Mouse (Mus musculus): ENCODE results near the gene Eif1. TPM values are rescaled to one million over a fixed set of nuclear protein-coding genes. Genes with fewer than 3 reads are reported as not detected.
A peak's percentile ranks its signal among the peaks of the same experiment; 100 is the strongest.
"Not testable (repeated sequence)": the region's sequence is repeated elsewhere in the genome, so short reads cannot be mapped to it uniquely, and the experiment has no call there.

Gene Eif1
- total and polyA plus RNA-seq, 2 experiments from 2014 or later: 76.5 to 1,318 TPM

DNA sequence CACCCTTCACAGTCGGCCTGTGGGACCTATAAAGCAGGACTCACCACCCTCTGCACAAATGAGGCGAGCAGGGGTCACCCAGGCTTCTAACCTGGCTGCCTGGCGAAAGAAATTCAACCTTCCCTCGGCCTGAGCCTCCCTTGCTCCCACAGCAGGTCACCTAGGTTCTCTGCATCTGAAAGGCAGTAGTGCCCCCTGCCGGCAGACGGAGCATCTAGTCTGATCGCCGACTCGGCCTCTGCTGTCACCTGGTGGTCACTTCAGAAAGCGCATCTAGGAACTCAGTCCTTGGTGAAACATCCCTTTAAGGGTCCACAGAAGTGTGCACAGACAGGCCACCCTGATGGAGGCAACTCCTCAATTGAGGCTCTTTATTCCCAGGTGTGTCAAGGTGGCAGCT is 24.4 kb upstream of the Eif1 start:
- TF ChIP-seq CTCF (IDR thresholded peaks at IDR 0.05; ENCODE audit: low read depth): peak; percentile 100
- H3K27me3 ChIP-seq (ENCODE audit: insufficient read depth, low read length): no peaks in the 10 kb centered on the region
- no peak overlapping the region for H3K4me3 ChIP-seq (ENCODE audit: low read length)
- no peak overlapping the region for H3K9ac ChIP-seq (replicated peaks; ENCODE audit: low read length)
- DNase-seq (ENCODE audit: low spot score) (peak; percentile 94), ATAC-seq (peak; percentile 33; the same call in 1 of the 2 replicates)
- no peaks in the 10 kb centered on the region for H3K9me3 ChIP-seq (ENCODE audit: low read length)
- no peaks in the 10 kb centered on the region for H3K4me1 ChIP-seq (ENCODE audit: insufficient read depth, low read length)
- 0 out of 2 replicates have a peak overlapping the region, but pooled peaks have one; percentile 25 for H3K4me2 ChIP-seq (ENCODE audit: low read depth, low read length)
- no peak overlapping the region for H3K27ac ChIP-seq
- no peaks in the 10 kb centered on the region for H3K36me3 ChIP-seq (ENCODE audit: insufficient read depth, low read length)
- 6% methylated on average over 10 of the region's 10 CpGs for WGBS

DNA sequence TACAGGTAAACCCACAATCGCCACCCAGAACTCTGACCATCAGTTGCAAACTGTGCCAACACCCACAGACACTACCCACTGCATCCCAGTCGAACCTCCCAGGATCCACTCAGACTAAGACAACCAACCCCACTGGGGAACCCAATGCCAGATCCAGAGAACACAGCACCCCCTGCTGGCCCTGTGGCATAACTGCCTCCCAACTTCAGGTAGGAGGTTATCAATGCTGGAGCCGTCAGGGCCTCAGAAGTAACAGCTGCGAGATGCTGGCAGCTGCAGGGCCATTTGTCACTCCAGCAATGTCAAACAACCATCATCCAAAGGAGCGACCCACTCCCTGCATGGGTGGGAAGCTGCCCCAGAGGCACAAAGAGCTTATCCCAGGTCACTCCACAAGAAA is 21.9 kb upstream of the Eif1 start:
- Histone ChIP-seq H3K27me3 (ENCODE audit: insufficient read depth, low read length) (no peaks in the 10 kb centered on the region), H3K4me2 (ENCODE audit: low read depth, low read length) (peak overlapping the region; percentile 45), H3K9me3 (ENCODE audit: low read length) (no peaks in the 10 kb centered on the region), H3K27ac (no peak overlapping the region), H3K4me3 (ENCODE audit: low read length) (no peak overlapping the region), H3K4me1 (ENCODE audit: insufficient read depth, low read length) (no peaks in the 10 kb centered on the region), H3K36me3 (ENCODE audit: insufficient read depth, low read length) (no peaks in the 10 kb centered on the region), H3K9ac (replicated peaks; ENCODE audit: low read length) (no peak overlapping the region)
- WGBS: 35% methylated on average over 5 of the region's 5 CpGs
- peak; percentile 23 for DNase-seq (ENCODE audit: low spot score)
- peak; percentile 65 for TF ChIP-seq CTCF (IDR thresholded peaks at IDR 0.05; ENCODE audit: low read depth)
- peak; percentile 9; the same call in 1 of the 2 replicates for ATAC-seq

DNA sequence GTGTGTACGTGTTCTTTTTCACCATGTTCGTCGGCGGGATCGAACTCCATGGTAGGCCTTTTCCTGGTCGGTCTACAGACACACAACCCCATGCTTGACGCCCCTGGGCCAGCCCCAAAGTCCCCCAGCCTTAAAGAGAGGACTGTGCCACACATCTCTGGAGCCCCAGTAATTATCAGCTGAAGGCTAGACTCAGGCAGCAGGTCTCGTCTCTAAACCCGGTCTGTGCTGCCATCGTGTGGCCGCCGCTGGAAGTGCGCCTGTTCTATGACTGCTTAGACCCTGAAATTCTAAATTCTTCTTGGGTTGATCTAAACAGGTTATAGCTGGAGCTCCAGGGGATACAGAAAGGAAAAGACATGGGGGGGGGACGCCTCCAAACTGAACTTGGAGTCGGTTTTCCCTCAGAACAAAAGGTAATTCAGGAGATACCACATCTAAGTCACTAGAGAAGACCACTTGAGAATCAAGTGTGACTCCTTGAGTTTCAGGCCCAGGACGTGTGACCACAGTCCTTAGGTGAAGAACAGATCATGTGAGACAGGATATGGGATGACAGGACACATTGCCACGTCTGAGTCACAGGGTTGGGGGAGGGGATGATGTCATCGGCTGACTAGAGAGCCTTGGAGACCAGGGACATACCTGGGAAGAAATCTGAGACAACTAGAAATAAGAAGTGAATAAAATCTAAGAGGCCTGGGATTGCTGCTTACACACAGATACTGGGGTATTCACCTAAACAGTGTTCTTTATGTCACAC is 21.2 kb upstream of the Eif1 start:
- ATAC-seq (peak; percentile 57), DNase-seq (ENCODE audit: low spot score) (peak; percentile 73)
- Histone ChIP-seq H3K4me2 (ENCODE audit: low read depth, low read length) (peak overlapping the region; percentile 45), H3K4me1 (ENCODE audit: insufficient read depth, low read length) (no peaks in the 10 kb centered on the region), H3K4me3 (ENCODE audit: low read length) (no peak overlapping the region), H3K27ac (no peak overlapping the region), H3K27me3 (ENCODE audit: insufficient read depth, low read length) (no peaks in the 10 kb centered on the region), H3K36me3 (ENCODE audit: insufficient read depth, low read length) (no peaks in the 10 kb centered on the region), H3K9ac (replicated peaks; ENCODE audit: low read length) (no peak overlapping the region), H3K9me3 (ENCODE audit: low read length) (no peaks in the 10 kb centered on the region)
- WGBS: 23% methylated on average over 18 of the region's 18 CpGs
- TF ChIP-seq CTCF (IDR thresholded peaks at IDR 0.05; ENCODE audit: low read depth): peak; percentile 88

DNA sequence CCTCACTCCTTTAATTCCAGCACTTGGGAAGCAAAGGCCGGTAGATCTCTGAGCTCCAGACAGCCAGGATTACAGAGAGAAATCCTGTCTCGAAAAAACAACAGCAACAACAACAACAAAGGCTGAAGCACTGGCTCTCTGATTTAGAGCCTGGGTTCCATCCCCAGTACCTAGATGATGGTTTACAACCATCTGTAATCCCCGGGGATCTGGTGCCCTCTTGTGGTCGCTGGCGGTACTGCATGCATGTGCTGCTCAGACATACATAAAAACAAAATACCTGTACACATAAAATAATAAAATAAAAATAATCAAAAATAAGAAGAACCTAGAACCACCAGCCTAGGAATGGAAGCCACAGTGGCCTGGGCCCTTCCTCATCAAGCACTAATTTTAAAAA is 19.4 kb upstream of the Eif1 start:
- peak; percentile 94 for TF ChIP-seq CTCF (IDR thresholded peaks at IDR 0.05; ENCODE audit: low read depth)
- no peak for ATAC-seq
- peak; percentile 78 for DNase-seq (ENCODE audit: low spot score)
- Histone ChIP-seq H3K9me3 (ENCODE audit: low read length) (no peaks in the 10 kb centered on the region), H3K36me3 (ENCODE audit: insufficient read depth, low read length) (no peaks in the 10 kb centered on the region), H3K4me1 (ENCODE audit: insufficient read depth, low read length) (no peaks in the 10 kb centered on the region), H3K27me3 (ENCODE audit: insufficient read depth, low read length) (no peaks in the 10 kb centered on the region), H3K9ac (replicated peaks; ENCODE audit: low read length) (no peak overlapping the region), H3K27ac (no peak overlapping the region), H3K4me3 (ENCODE audit: low read length) (no peak overlapping the region), H3K4me2 (ENCODE audit: low read depth, low read length) (no peak overlapping the region)
- 5% methylated on average over 5 of the region's 5 CpGs for WGBS

DNA sequence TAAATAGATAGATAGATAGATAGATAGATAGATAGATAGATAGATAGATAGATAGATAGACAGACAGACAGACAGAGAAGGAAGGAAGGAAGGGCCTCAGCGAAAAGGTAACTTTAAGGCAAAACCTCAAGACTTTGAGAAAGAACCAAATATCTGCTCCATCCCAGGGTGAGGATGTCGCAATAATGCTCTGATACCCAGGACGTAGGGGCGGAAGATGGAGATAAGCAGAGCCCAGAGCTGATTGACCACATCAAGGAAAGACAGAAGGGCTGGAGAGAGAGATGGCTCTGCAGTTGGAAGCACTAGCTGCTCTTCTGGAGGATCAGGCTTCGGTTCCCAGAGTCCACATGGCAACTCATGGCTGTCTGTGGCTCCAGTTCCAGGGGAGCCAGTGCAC is 18.4 kb upstream of the Eif1 start:
- no peak for TF ChIP-seq CTCF (IDR thresholded peaks at IDR 0.05; ENCODE audit: low read depth)
- DNase-seq (ENCODE audit: low spot score) (no peak), ATAC-seq (no peak)
- no peak overlapping the region for H3K27ac ChIP-seq
- H3K9ac ChIP-seq (replicated peaks; ENCODE audit: low read length): no peak overlapping the region
- WGBS: 90% methylated on average over 5 of the region's 5 CpGs
- no peaks in the 10 kb centered on the region for H3K36me3 ChIP-seq (ENCODE audit: insufficient read depth, low read length)
- no peak overlapping the region for H3K4me3 ChIP-seq (ENCODE audit: low read length)
- no peak overlapping the region for H3K4me2 ChIP-seq (ENCODE audit: low read depth, low read length)
- no peaks in the 10 kb centered on the region for H3K4me1 ChIP-seq (ENCODE audit: insufficient read depth, low read length)
- H3K27me3 ChIP-seq (ENCODE audit: insufficient read depth, low read length): no peaks in the 10 kb centered on the region
- no peaks in the 10 kb centered on the region for H3K9me3 ChIP-seq (ENCODE audit: low read length)

DNA sequence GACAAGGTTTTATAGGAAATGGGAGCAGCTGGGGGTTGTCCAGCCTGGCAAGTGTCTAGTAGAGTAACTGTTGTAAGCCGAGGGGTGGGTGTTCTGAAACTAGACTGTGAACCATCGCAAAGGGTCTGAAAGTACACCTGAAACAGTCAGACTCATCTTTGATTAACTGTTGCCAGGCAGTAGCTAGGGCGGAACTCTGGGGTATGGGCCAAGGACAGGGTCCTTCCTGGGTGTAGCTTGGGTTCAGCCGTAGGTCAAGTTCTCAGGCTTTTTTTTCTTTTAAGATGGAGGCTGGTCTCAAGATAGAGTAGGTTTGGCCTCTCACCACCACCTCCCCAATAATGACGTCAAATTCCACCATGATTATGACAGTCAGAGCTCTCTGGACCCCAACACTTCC is 11.8 kb upstream of the Eif1 start:
- Histone ChIP-seq H3K4me3 (ENCODE audit: low read length) (no peak overlapping the region), H3K4me1 (ENCODE audit: insufficient read depth, low read length) (no peaks in the 10 kb centered on the region), H3K27me3 (ENCODE audit: insufficient read depth, low read length) (no peaks in the 10 kb centered on the region), H3K27ac (no peak overlapping the region), H3K9me3 (ENCODE audit: low read length) (no peaks in the 10 kb centered on the region), H3K9ac (replicated peaks; ENCODE audit: low read length) (no peak overlapping the region), H3K36me3 (ENCODE audit: insufficient read depth, low read length) (no peaks in the 10 kb centered on the region), H3K4me2 (ENCODE audit: low read depth, low read length) (no peak overlapping the region)
- 90% methylated on average over 5 of the region's 5 CpGs for WGBS
- DNase-seq (ENCODE audit: low spot score) (no peak), ATAC-seq (no peak)
- no peak for TF ChIP-seq CTCF (IDR thresholded peaks at IDR 0.05; ENCODE audit: low read depth)

DNA sequence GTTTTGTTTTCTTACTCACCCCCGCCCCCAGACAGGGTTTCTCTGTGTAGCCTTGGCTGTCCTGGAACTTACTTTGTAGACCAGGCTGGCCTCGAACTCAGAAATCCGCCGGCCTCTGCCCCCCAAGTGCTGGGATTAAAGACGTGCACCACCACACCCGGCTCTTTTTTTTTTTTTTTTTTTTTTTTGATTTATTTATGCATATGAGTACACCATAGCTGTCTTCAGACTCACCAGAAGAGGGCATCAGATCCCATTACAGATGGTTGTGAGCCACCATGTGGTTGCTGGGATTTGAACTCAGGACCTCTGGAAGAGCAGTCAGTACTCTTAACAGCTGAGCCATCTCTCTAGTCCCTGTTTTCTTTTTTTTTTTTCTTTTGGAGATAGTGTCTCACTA is 11.0 kb upstream of the Eif1 start:
- H3K36me3 ChIP-seq (ENCODE audit: insufficient read depth, low read length); H3K27ac ChIP-seq; H3K27me3 ChIP-seq (ENCODE audit: insufficient read depth, low read length); H3K4me1 ChIP-seq (ENCODE audit: insufficient read depth, low read length); DNase-seq (ENCODE audit: low spot score); H3K4me3 ChIP-seq (ENCODE audit: low read length); H3K9me3 ChIP-seq (ENCODE audit: low read length); ATAC-seq; H3K9ac ChIP-seq (replicated peaks; ENCODE audit: low read length); H3K4me2 ChIP-seq (ENCODE audit: low read depth, low read length): not testable (repeated sequence)
- WGBS: 94% methylated on average over 4 of the region's 6 CpGs

Data from hindbrain, postnatal 0 days (tissue).